Mouse (Mus musculus) left cerebral cortex, adult 18-20 months (tissue): ENCODE measurements around the gene Runx1. TPM values are rescaled to one million over a fixed set of nuclear protein-coding genes. Genes with fewer than 3 reads are reported as not detected.

Experiments
- DNase-seq, 2 experiments: peaks; one replicate each; pipeline ENCODE4 v3.0.0; 2021 to 2022; ENCODE audit warnings: low spot score in 2 of 2, mixed read lengths in 1 of 2
- total RNA-seq, 2 experiments: library from RNA; stranded (reverse); gene quantifications; 2 replicates each; pipeline ENCODE4 v1.2.3; 2021

The Runx1 gene
- total RNA-seq, 2 experiments from 2014 or later, result 1.6 to 1.8 TPM

GRCm38 (mm10) chr16:92827663-92828307 is 1.8 kb upstream of the Runx1 start:
- DNase-seq, result no peak

DNA sequence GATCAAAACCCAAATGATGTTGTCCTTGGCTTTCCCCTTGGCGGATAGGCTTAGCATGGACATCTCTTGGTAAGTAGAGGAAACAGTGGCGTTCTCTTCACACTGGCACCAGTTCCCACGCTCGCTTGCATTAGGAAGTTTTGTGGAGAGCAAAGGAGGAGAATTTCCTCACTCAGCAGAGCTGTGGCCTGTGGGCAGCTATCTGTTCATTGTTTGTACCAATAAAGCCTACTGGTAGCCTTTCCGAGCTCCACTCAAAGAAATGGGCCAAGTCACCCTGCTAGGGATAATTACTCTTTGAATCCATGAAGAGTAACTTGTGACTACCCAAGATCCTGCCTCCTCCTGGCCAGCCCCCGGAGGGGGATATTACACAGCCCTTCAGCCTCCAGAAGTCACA is 734 bp upstream of the Runx1 start:
- no peak for DNase-seq

- no peak for DNase-seq
Observed at GRCm38 (mm10) chr16:92825204-92825843, 625 bp downstream of the Runx1 start.

DNA sequence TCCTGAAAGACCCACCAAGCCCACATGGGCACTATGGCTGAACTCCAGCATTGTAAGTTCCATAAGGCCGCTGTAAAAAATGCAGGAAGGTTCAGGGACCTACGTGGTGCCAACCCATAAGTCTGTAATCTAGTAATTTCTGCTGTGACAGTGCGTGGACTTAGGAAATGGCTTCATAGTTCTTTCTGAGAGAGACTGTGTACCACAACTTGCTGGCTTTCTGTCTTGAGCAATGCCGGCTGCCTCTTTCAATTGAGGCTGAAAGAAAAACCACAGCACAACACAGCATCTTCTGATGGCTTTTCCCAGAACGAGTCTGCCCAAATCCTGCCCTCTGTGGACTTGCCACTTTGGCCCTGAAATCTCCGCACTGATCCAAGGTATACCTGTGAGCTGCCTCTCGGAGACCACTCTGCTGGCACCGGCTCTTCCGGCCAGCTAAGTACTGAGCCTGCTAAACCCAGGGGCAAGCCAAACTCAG is 1.2 kb downstream of the Runx1 start:
- DNase-seq, result no peak

- no peak for DNase-seq
Observed at GRCm38 (mm10) chr16:92824003-92824722, 1.8 kb downstream of the Runx1 start.

GRCm38 (mm10) chr16:92823381-92823862 is 2.5 kb downstream of the Runx1 start:
- no peak for DNase-seq

DNA sequence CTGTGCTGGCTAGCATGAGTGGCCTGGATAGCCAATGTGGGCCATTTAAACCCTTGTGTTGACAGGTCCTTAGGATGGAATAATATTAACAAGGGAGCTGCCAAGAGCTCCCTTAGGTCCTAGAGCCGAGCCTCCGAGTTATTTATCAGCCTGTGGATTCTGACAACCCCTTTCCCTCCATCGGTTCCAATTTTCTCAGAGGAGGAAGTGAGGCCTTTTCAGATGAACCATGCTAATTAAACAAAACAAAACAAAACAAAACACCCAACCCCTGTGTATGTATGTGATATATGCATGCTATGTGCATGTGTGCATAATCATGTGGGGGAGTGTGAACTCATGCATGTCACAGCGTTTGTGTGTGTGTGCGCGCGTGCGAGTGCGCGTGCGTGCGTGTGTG is 3.3 kb downstream of the Runx1 start:
- DNase-seq, result no peak

- no peak for DNase-seq
Observed at GRCm38 (mm10) chr16:92821938-92822629, 3.9 kb downstream of the Runx1 start.

- no peak for DNase-seq
Observed at GRCm38 (mm10) chr16:92821596-92821937, 4.4 kb downstream of the Runx1 start.

DNA sequence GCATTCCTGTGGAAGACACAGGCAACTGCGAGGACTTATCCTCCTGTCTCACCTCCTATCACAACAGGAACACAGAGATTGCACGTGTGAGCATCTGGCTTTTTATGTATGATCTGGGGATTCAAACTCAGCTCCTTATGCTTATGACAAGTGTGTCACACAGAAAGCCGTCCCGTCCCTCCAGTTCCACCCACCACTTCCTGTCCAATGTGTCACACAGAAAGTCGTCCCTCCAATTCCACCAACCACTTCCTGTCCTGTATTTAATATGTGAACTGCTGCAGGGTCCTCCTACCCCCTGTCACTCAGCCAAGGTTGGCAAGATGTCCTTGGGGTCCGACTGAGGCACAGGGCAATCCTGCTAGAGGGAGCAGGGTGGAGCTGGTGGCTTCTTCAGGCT is 5.5 kb downstream of the Runx1 start:
- no peak for DNase-seq

DNA sequence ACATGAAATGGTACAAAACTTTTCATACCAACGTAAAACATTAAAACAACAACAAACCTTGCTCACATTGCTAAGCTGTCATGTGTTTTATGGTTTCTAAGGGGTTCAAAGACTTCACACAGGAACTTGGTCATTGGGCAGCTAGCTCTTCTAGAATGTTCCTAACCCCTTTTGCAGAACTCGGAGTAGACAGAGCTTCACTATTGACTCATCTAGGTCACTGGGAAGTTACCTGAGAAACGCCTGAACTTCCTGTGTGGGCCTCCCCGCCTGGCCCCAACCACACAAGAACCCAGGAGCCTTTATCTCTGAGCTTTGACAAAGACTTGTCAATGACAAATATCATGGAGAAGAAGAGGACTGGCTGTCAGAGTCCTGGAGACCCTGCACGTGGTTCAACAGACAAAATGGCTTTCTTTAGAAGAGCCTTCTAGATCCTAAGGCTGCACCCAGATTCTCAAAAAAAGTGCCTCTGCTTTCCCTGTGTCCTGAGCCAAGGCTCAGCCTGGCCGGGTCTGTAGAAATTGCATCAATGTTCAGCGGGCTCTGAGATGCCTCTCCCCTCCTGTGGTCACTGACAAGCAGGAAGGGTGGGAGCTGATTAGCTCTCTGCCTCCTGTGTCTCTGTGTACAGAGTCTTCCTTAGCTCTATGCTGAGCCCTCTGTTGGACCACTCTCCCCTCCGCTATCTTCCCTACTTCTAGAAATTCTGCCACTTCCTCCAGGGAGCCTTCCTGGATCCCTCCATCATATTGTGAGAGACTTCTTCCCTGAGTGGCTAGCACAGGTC is 7.3 kb downstream of the Runx1 start:
- DNase-seq, result no peak

GRCm38 (mm10) chr16:92816092-92816491 is 9.9 kb downstream of the Runx1 start:
- DNase-seq, result no peak

DNA sequence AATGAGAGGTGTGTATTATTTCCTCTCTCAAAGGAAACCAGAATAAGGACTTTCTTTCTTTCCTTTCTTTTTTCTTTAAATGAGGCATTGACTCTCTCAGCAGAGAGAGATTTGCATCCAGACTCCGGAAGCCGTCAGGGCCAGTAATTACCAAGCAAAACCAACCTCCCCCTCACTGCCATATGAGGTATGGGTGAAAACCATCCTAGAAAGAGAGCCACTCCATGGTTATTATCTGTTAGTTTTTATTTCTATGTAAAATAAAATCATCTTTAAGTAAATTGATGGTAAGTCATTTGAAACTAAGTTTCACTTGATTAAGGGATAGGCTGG is 10.8 kb downstream of the Runx1 start:
- no peak for DNase-seq

- DNase-seq, result no peak
Observed at GRCm38 (mm10) chr16:92814366-92815194, 11.4 kb downstream of the Runx1 start.

DNA sequence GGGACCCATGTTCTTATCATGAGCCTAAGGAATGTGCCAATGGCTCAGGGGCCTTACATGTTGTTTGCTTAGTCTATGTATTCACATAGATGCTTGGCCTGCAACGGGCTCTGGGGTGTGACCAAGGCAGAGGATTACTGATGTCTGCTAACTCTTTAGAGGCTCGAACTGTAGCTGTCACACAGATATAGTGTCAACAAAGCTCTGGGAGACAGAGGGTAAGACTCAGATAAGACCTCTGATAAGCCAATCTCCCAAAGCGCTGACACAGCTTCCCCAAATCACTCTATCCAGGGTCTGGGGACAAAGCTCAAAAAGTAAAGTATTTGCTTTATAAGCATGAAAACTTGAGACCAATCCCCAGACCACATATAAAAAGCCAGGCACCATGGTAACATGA is 13.5 kb downstream of the Runx1 start:
- DNase-seq, result no peak

DNA sequence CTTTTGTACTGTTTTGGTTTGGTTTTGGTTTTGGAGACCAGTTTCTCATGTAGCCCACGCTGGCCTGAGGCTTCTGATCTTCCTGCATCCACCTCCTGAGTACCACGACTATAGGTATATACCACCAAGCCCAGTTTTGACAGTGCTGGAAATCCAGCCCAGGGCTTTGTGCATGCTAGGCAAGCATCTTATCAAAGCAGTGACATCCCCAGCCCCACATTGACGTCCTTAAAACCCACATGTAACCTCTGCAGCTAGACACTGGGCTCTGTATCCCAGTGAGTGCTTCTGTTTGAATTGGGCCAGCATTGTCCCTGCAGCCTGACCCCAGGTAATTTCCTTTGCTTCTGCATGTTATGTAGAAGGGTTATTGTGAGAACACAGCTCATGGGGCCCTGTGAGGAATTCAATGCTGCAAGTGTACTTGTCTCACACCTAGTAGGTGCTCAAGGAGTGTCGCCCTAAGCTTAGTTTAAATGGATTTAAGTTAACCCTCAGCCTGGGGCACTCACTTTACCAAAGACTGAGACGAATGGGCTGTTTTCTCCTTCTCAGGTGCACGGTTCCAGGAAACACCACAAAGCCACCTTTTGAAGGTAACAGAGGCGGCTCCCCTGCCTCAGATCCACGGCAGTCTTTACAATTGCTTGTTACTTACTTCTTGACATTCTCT is 15.2 kb downstream of the Runx1 start:
- DNase-seq, result no peak

DNA sequence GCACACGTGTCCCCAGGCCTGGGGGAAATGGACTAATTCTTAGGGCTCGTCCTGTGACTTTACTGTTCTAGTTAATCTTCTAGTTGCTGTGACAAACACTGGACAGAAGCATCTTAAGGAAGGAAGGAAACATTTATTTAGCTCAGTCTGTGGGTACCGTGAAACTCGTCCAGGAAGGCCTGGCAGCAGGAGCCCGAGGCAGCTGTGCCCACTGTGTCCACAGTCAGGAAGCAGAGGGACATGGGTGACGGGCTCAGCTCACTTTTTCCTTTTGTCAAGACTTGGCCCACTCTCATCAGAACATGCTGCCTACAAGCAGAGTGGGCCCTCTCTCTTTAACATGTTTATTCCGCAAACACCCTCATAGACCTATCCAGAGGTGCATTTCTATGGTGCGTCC is 18.2 kb downstream of the Runx1 start:
- no peak for DNase-seq

- no peak for DNase-seq
Observed at GRCm38 (mm10) chr16:92803076-92803580, 22.8 kb downstream of the Runx1 start.

GRCm38 (mm10) chr16:92801567-92801966 is 24.4 kb downstream of the Runx1 start:
- no peak for DNase-seq
